In the genomic region with DNA sequence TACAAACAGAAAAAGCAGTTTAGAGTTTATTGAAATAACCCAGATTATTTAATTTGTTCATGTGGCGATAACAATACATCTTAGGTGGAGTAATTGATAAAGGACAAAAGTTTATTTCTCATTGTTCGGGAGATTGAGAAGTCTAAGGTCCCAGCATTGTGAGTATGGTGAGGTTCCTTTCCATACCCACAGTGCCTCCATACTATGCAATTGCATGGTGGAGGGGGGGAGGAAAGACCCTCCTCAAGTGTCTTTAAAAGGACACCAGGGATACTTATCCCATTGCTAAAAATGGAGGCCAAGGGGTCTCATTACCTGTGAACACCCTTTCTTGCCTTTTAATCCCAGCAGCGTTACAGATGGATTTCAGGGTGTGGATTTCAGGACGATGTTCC, we compare ENCODE assay signal across 21 mouse cellular contexts. TPM values are rescaled to one million over a fixed set of nuclear protein-coding genes. Genes with fewer than 3 reads are reported as not detected.
DNase-seq lines count a peak whose midpoint lies in the region; ATAC-seq and TF ChIP-seq lines count a peak whose summit lies in the region.
"Had no signal": no experiment of that assay in that cellular context is flagged by ENCODE, and none has a peak within 500 bp of the region (broad histone marks: within the 10 kb centered on the region; RNA-seq: fewer than 3 reads in every experiment).

No protein-coding gene starts in this region.

- TF ChIP-seq CTCF in forebrain, postnatal 0 days (IDR thresholded peaks at IDR 0.05; ENCODE audit: low read depth) = no peak
- no peak for TF ChIP-seq CTCF in testis, adult 2 months (IDR thresholded peaks at IDR 0.05; ENCODE audit: control insufficient read depth, insufficient read depth, insufficient replicate concordance, low read depth, low read length)

- H3K27ac ChIP-seq in forebrain, embryonic 11.5 days (ENCODE audit: low read depth, low read length) = no peak overlapping the region
- H3K27ac ChIP-seq in forebrain, postnatal 0 days (ENCODE audit: low read depth, low read length) = no peak overlapping the region
- H3K27ac ChIP-seq in hindbrain, embryonic 15.5 days (replicated peaks) = no peak overlapping the region
- H3K27ac ChIP-seq in hindbrain, embryonic 11.5 days (ENCODE audit: low read depth, low read length) = no peak overlapping the region
- H3K27ac ChIP-seq in testis, adult 2 months (ENCODE audit: control insufficient read depth, insufficient read depth, low read depth, low read length) = no peak overlapping the region
- H3K27ac ChIP-seq: embryonic facial prominence, embryonic 15.5 days; kidney, postnatal 0 days; limb, embryonic 10.5 days; liver, embryonic 15.5 days; lung, embryonic 15.5 days had no signal

- WGBS in forebrain, embryonic 11.5 days = 81% methylated on average over 4 of the region's 4 CpGs
- 80% methylated on average over 4 of the region's 4 CpGs for WGBS in forebrain, postnatal 0 days
- WGBS in hindbrain, embryonic 15.5 days = 86% methylated on average over 4 of the region's 4 CpGs
- 81% methylated on average over 4 of the region's 4 CpGs for WGBS in hindbrain, embryonic 11.5 days

- no peak overlapping the region for H3K4me2 ChIP-seq in forebrain, embryonic 11.5 days (ENCODE audit: low read depth, low read length, severe bottlenecking)
- H3K4me2 ChIP-seq in forebrain, postnatal 0 days (ENCODE audit: low read depth) = no peak overlapping the region
- H3K4me2 ChIP-seq in hindbrain, embryonic 15.5 days = peak overlapping the region; percentile 47
- no peak overlapping the region for H3K4me2 ChIP-seq in hindbrain, embryonic 11.5 days (replicated peaks; ENCODE audit: low read depth, low read length)
- H3K4me2 ChIP-seq: embryonic facial prominence, embryonic 15.5 days; heart, embryonic 12.5 days; liver, embryonic 15.5 days; lung, embryonic 15.5 days had no signal

- ATAC-seq in forebrain, embryonic 11.5 days (replicated peaks; ENCODE audit: low FRiP score) = peak; percentile 31; the same call in 1 of the 2 replicates
- no peak for ATAC-seq in forebrain, postnatal 0 days
- 0 out of 2 replicates have a peak, but pooled peaks have one; percentile 37 for ATAC-seq in hindbrain, embryonic 15.5 days (ENCODE audit: low FRiP score, low read depth)
- no peak for ATAC-seq in hindbrain, embryonic 11.5 days (ENCODE audit: low FRiP score)

- H3K27me3 ChIP-seq in forebrain, embryonic 11.5 days (ENCODE audit: control insufficient read depth, insufficient read depth, low read length) = no peaks in the 10 kb centered on the region; the same call in 1 of the 2 replicates
- H3K27me3 ChIP-seq in forebrain, postnatal 0 days (ENCODE audit: insufficient read depth, low read length) = no peaks in the 10 kb centered on the region
- no peaks in the 10 kb centered on the region for H3K27me3 ChIP-seq in hindbrain, embryonic 15.5 days
- H3K27me3 ChIP-seq in hindbrain, embryonic 11.5 days (ENCODE audit: control insufficient read depth, insufficient read depth, low read length) = no peaks in the 10 kb centered on the region
- no peaks in the 10 kb centered on the region for H3K27me3 ChIP-seq in testis, adult 2 months (ENCODE audit: control insufficient read depth, insufficient read depth, low read length)
- H3K27me3 ChIP-seq: embryonic facial prominence, embryonic 15.5 days; liver, embryonic 15.5 days; lung, embryonic 15.5 days; megakaryocyte, embryonic 14.5 days had no signal

- TF ChIP-seq POLR2A in testis, adult 2 months (IDR thresholded peaks at IDR 0.05; ENCODE audit: control insufficient read depth, low read depth, low read length) = no peak

- H3K4me3 ChIP-seq in forebrain, embryonic 11.5 days (ENCODE audit: low read depth, low read length) = no peak overlapping the region
- no peak overlapping the region for H3K4me3 ChIP-seq in forebrain, postnatal 0 days (ENCODE audit: low read depth, low read length)
- no peak overlapping the region for H3K4me3 ChIP-seq in hindbrain, embryonic 15.5 days
- H3K4me3 ChIP-seq in hindbrain, embryonic 11.5 days (ENCODE audit: low read depth, low read length) = no peak overlapping the region
- H3K4me3 ChIP-seq in testis, adult 2 months (ENCODE audit: control insufficient read depth, low read depth, low read length) = peak overlapping the region; percentile 62
- H3K4me3 ChIP-seq: embryonic facial prominence, embryonic 15.5 days; heart, embryonic 12.5 days; limb, embryonic 10.5 days; liver, embryonic 15.5 days; lung, embryonic 15.5 days; megakaryocyte, embryonic 14.5 days; myocyte had no signal

- H3K36me3 ChIP-seq in forebrain, embryonic 11.5 days (ENCODE audit: control insufficient read depth, insufficient read depth, low read length) = no peaks in the 10 kb centered on the region
- no peaks in the 10 kb centered on the region for H3K36me3 ChIP-seq in forebrain, postnatal 0 days (ENCODE audit: insufficient read depth)
- H3K36me3 ChIP-seq in hindbrain, embryonic 15.5 days = no peaks in the 10 kb centered on the region
- H3K36me3 ChIP-seq in hindbrain, embryonic 11.5 days (ENCODE audit: control insufficient read depth, insufficient read depth, low read length) = no peaks in the 10 kb centered on the region
- H3K36me3 ChIP-seq in testis, adult 2 months (ENCODE audit: control insufficient read depth, insufficient read depth, low read length) = no peaks in the 10 kb centered on the region
- H3K36me3 ChIP-seq: liver, embryonic 15.5 days had no signal

- H3K9me3 ChIP-seq in forebrain, embryonic 11.5 days (ENCODE audit: control insufficient read depth, low read length) = no peaks in the 10 kb centered on the region
- H3K9me3 ChIP-seq in forebrain, postnatal 0 days (ENCODE audit: low read length) = no peaks in the 10 kb centered on the region
- H3K9me3 ChIP-seq in hindbrain, embryonic 15.5 days = no peaks in the 10 kb centered on the region
- no peaks in the 10 kb centered on the region for H3K9me3 ChIP-seq in hindbrain, embryonic 11.5 days (ENCODE audit: control insufficient read depth, low read length)
- H3K9me3 ChIP-seq: embryonic facial prominence, embryonic 15.5 days; heart, embryonic 12.5 days; limb, embryonic 10.5 days; liver, embryonic 15.5 days; lung, embryonic 15.5 days had no signal

- H3K4me1 ChIP-seq in forebrain, embryonic 11.5 days (replicated peaks; ENCODE audit: control insufficient read depth, insufficient read depth, low read length) = no peaks in the 10 kb centered on the region
- no peaks in the 10 kb centered on the region for H3K4me1 ChIP-seq in forebrain, postnatal 0 days (ENCODE audit: insufficient read depth)
- peaks cover 12% of the 10 kb centered on the region for H3K4me1 ChIP-seq in hindbrain, embryonic 15.5 days (replicated peaks)
- H3K4me1 ChIP-seq in hindbrain, embryonic 11.5 days (replicated peaks; ENCODE audit: control insufficient read depth, insufficient read depth, low read length) = no peaks in the 10 kb centered on the region
- H3K4me1 ChIP-seq in testis, adult 2 months (ENCODE audit: control insufficient read depth, insufficient read depth, low read length) = peaks cover 2% of the 10 kb centered on the region; the same call in 1 of the 2 replicates
- H3K4me1 ChIP-seq: limb, embryonic 10.5 days; liver, embryonic 15.5 days; lung, embryonic 15.5 days had no signal

- DNase-seq in forebrain, embryonic 11.5 days (ENCODE audit: low spot score) = no peak
- no peak for DNase-seq in forebrain, postnatal 0 days
- DNase-seq in hindbrain, embryonic 11.5 days (ENCODE audit: low spot score) = no peak
- no peak for DNase-seq in testis, postnatal 14 days (ENCODE audit: low spot score)
- no peak for DNase-seq in gastrocnemius, postnatal 14 days
- no peak for DNase-seq in adipocyte (ENCODE audit: low spot score)

- H3K9ac ChIP-seq in forebrain, embryonic 11.5 days (ENCODE audit: low read length) = no peak overlapping the region
- H3K9ac ChIP-seq in forebrain, postnatal 0 days = no peak overlapping the region
- H3K9ac ChIP-seq in hindbrain, embryonic 15.5 days = no peak overlapping the region
- no peak overlapping the region for H3K9ac ChIP-seq in hindbrain, embryonic 11.5 days (ENCODE audit: low read depth, low read length)
- H3K9ac ChIP-seq: embryonic facial prominence, embryonic 15.5 days; heart, embryonic 12.5 days; liver, embryonic 15.5 days; lung, embryonic 15.5 days had no signal

- intact Hi-C loops in gastrocnemius, postnatal 14 days (cut with DNase I; ENCODE audit: low total_unique reads) = no loop called here

RNA-seq across cellular contexts. Expression of gene Gtf2a1l, which starts 15.1 kb away (rescaled TPM):
- 0.36 TPM in 1 of 2 replicates, not detected in the other for polyA plus RNA-seq in forebrain, embryonic 11.5 days (2014; fragmentation: Nextera tagmentation; extraction: Ambion mirVana)
- 0.24 and 0.69 TPM in 2 replicates for total RNA-seq in forebrain, postnatal 0 days (2014; rRNA removed)
- 0.44 and 0.52 TPM in 2 replicates for polyA plus RNA-seq in forebrain, postnatal 0 days (2015; fragmentation: Nextera tagmentation; extraction: Ambion mirVana)
- polyA plus RNA-seq in hindbrain, embryonic 15.5 days (2015; fragmentation: Nextera tagmentation; extraction: Ambion mirVana) = 0.49 TPM in 1 of 2 replicates, not detected in the other
- 0.36 and 0.39 TPM in 2 replicates for polyA plus RNA-seq in hindbrain, embryonic 11.5 days (2014; fragmentation: Nextera tagmentation; extraction: Ambion mirVana)
- polyA plus RNA-seq in testis, adult 2 months (2012; rRNA removed) = 371 and 389 TPM in 2 replicates
- total RNA-seq in gastrocnemius, postnatal 14 days (2021) = not detected
- total RNA-seq: adrenal gland, postnatal 14 days; gastrocnemius, postnatal 10 days; heart, postnatal 10 days had no signal
- polyA plus RNA-seq: kidney, postnatal 0 days; liver, embryonic 15.5 days; myocyte; small intestine, adult 2 months; urinary bladder, adult 2 months had no signal

RNA-seq across cellular contexts. Expression of gene Ston1, which starts 55.9 kb away (rescaled TPM):
- polyA plus RNA-seq in forebrain, embryonic 11.5 days (2014; fragmentation: Nextera tagmentation; extraction: Ambion mirVana) = 3.4 and 4.9 TPM in 2 replicates
- 1.4 and 2.2 TPM in 2 replicates for total RNA-seq in forebrain, postnatal 0 days (2014; rRNA removed)
- polyA plus RNA-seq in forebrain, postnatal 0 days (2015; fragmentation: Nextera tagmentation; extraction: Ambion mirVana) = 0.52 and 1.5 TPM in 2 replicates
- 1.7 and 2.0 TPM in 2 replicates for polyA plus RNA-seq in hindbrain, embryonic 15.5 days (2015; fragmentation: Nextera tagmentation; extraction: Ambion mirVana)
- polyA plus RNA-seq in hindbrain, embryonic 11.5 days (2014; fragmentation: Nextera tagmentation; extraction: Ambion mirVana) = 4.8 and 7.2 TPM in 2 replicates
- polyA plus RNA-seq in testis, adult 2 months (2012; rRNA removed) = 18.5 and 19.5 TPM in 2 replicates
- total RNA-seq in gastrocnemius, postnatal 14 days (2021) = 10 to 100 TPM; 18.5 to 18.9 TPM

Comparison
In these comparisons a context has a peak if more than half of its experiments do, and no peak if none do; other contexts are left out.
1. ATAC-seq: peak in forebrain, embryonic 11.5 days (single experiment) and hindbrain, embryonic 15.5 days (single experiment); none in forebrain, postnatal 0 days (single experiment) and hindbrain, embryonic 11.5 days (single experiment).
2. RNA of gene Gtf2a1l, which starts 15.1 kb away (polyA plus RNA-seq): 371 to 389 TPM in testis, adult 2 months; 0.44 to 0.52 TPM in forebrain, postnatal 0 days, 0.49 TPM in hindbrain, embryonic 15.5 days, 0.36 to 0.39 TPM in hindbrain, embryonic 11.5 days and 0.36 TPM in forebrain, embryonic 11.5 days; every median in the first group is over 100 times any median in the second.